Mouse (Mus musculus): Measurements from ENCODE around the gene Pou5f1. TPM values are rescaled to one million over a fixed set of nuclear protein-coding genes. Genes with fewer than 3 reads are reported as not detected.

Pou5f1 gene
- polyA plus RNA-seq, 1 experiment: 397 TPM

DNA sequence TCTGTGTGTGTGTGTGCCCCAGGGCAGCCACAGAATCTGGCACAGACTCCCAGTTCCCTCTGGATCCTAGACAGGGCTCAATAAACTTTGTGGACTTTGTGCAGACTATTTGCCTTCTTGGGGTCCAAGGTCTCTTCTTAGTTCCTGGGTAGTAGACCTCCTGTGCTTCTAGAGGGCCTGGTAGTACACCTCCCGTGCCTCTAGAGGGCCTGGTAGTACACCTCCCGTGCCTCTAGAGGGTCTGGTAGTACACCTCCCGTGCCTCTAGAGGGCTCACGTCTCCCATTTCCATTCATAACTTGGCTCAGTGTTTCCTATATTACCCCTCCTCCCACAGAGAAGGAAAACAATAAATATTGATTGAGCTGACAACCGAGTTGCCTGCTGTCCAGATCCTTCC is 51.0 kb downstream of the Pou5f1 start:
- H3K36me3 ChIP-seq (ENCODE audit: control insufficient read depth, insufficient read depth, low read length, poor library complexity, severe bottlenecking): no peaks in the 10 kb centered on the region
- H3K9me3 ChIP-seq (replicated peaks; ENCODE audit: control insufficient read depth, insufficient read depth, low read length, poor library complexity, severe bottlenecking): no peaks in the 10 kb centered on the region
- H3K27me3 ChIP-seq (ENCODE audit: control insufficient read depth, insufficient read depth, low read length, poor library complexity, severe bottlenecking): no peaks in the 10 kb centered on the region
- H3K4me1 ChIP-seq (ENCODE audit: control insufficient read depth, insufficient read depth, low read length): peaks cover 6% of the 10 kb centered on the region
- TF ChIP-seq EP300 (IDR thresholded peaks at IDR 0.05; ENCODE audit: insufficient read depth, low read depth, low read length) (no peak), CTCF (IDR thresholded peaks at IDR 0.05; ENCODE audit: low read depth, low read length) (peak; percentile 93), POLR2A (IDR thresholded peaks at IDR 0.05; ENCODE audit: insufficient read depth, low read length) (no peak)
- H3K4me3 ChIP-seq (ENCODE audit: low read depth, low read length): no peak overlapping the region
- H3K9ac ChIP-seq (ENCODE audit: low read depth, poor library complexity, severe bottlenecking): no peak overlapping the region
- no peak overlapping the region for H3K27ac ChIP-seq (ENCODE audit: insufficient read depth, low read length)

DNA sequence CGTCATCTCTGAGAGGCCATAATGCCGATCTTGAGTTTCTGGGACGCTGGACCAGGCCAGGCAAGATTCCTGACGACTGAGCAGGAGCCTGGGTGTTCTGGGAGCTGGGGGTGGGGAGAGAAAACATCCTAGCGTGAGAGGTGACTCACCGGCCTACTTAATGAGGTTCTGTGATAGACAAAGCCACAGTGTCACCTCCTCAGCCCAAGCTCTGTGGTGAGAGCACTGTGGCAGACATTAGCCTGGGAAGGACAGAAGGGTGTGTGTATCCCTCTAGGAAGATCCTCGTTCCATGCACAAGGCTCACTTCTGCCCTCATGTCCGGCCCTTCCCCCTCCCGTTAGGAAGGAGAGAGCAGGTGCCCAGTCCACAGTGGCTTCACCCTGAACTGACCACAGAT is 51.5 kb downstream of the Pou5f1 start:
- Histone ChIP-seq H3K36me3 (ENCODE audit: control insufficient read depth, insufficient read depth, low read length, poor library complexity, severe bottlenecking) (no peaks in the 10 kb centered on the region), H3K27me3 (ENCODE audit: control insufficient read depth, insufficient read depth, low read length, poor library complexity, severe bottlenecking) (no peaks in the 10 kb centered on the region), H3K9ac (ENCODE audit: low read depth, poor library complexity, severe bottlenecking) (no peak overlapping the region), H3K4me1 (ENCODE audit: control insufficient read depth, insufficient read depth, low read length) (peaks cover 6% of the 10 kb centered on the region), H3K4me3 (ENCODE audit: low read depth, low read length) (no peak overlapping the region), H3K9me3 (replicated peaks; ENCODE audit: control insufficient read depth, insufficient read depth, low read length, poor library complexity, severe bottlenecking) (no peaks in the 10 kb centered on the region), H3K27ac (ENCODE audit: insufficient read depth, low read length) (no peak overlapping the region)
- TF ChIP-seq CTCF (IDR thresholded peaks at IDR 0.05; ENCODE audit: low read depth, low read length) (no peak), POLR2A (IDR thresholded peaks at IDR 0.05; ENCODE audit: insufficient read depth, low read length) (no peak), EP300 (IDR thresholded peaks at IDR 0.05; ENCODE audit: insufficient read depth, low read depth, low read length) (no peak)

DNA sequence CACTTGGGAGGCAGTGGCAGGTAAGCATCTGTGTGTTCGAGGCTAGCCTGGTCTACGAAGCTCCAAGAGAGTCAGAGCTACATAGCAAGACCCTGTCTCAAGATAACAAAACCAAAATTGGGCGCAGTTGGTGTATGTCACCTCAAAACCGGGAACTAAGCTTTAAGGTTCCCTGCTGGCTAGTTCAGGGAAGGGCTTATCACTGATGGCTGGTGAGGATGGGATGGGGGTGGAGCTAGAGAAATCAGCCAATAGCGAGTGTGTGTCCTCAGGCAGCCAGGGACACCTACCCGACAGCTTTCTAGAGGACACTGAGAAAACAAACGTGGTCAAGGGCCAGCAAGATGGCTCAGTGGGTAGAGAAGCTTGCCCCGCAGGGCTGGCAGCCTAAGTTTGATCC is 52.4 kb downstream of the Pou5f1 start:
- Histone ChIP-seq H3K27me3 (ENCODE audit: control insufficient read depth, insufficient read depth, low read length, poor library complexity, severe bottlenecking) (no peaks in the 10 kb centered on the region), H3K9ac (ENCODE audit: low read depth, poor library complexity, severe bottlenecking) (no peak overlapping the region), H3K4me1 (ENCODE audit: control insufficient read depth, insufficient read depth, low read length) (peaks cover 6% of the 10 kb centered on the region), H3K36me3 (ENCODE audit: control insufficient read depth, insufficient read depth, low read length, poor library complexity, severe bottlenecking) (no peaks in the 10 kb centered on the region), H3K4me3 (ENCODE audit: low read depth, low read length) (no peak overlapping the region), H3K27ac (ENCODE audit: insufficient read depth, low read length) (no peak overlapping the region), H3K9me3 (replicated peaks; ENCODE audit: control insufficient read depth, insufficient read depth, low read length, poor library complexity, severe bottlenecking) (no peaks in the 10 kb centered on the region)
- TF ChIP-seq EP300 (IDR thresholded peaks at IDR 0.05; ENCODE audit: insufficient read depth, low read depth, low read length) (no peak), POLR2A (IDR thresholded peaks at IDR 0.05; ENCODE audit: insufficient read depth, low read length) (no peak), CTCF (IDR thresholded peaks at IDR 0.05; ENCODE audit: low read depth, low read length) (no peak)

Other genes with a start within 250 kb of the Pou5f1 start
- 19.8 and 23.1 TPM in 2 replicates for gene H2-D1, start 243.3 kb upstream of the Pou5f1 start, polyA plus RNA-seq (2011; ENCODE audit: insufficient read depth, insufficient read length, low read depth, missing spikeins)
- not detected in 2 replicates for gene H2-Q1, start 185.6 kb upstream of the Pou5f1 start, polyA plus RNA-seq (2011; ENCODE audit: insufficient read depth, insufficient read length, low read depth, missing spikeins)
- 5.6 and 5.8 TPM in 2 replicates for gene H2-Q2, start 163.8 kb upstream of the Pou5f1 start, polyA plus RNA-seq (2011; ENCODE audit: insufficient read depth, insufficient read length, low read depth, missing spikeins)
- 10.0 and 11.6 TPM in 2 replicates for gene H2-Q4, start 126.4 kb upstream of the Pou5f1 start, polyA plus RNA-seq (2011; ENCODE audit: insufficient read depth, insufficient read length, low read depth, missing spikeins)
- gene H2-Q6, start 81.2 kb upstream of the Pou5f1 start, polyA plus RNA-seq (2011; ENCODE audit: insufficient read depth, insufficient read length, low read depth, missing spikeins): 2.1 and 2.2 TPM in 2 replicates
- 4.9 and 5.0 TPM in 2 replicates for gene H2-Q7, start 66.9 kb upstream of the Pou5f1 start, polyA plus RNA-seq (2011; ENCODE audit: insufficient read depth, insufficient read length, low read depth, missing spikeins)
- 0.68 and 2.0 TPM in 2 replicates for gene H2-Q10, start 35.9 kb upstream of the Pou5f1 start, polyA plus RNA-seq (2011; ENCODE audit: insufficient read depth, insufficient read length, low read depth, missing spikeins)
- gene Tcf19, start 10.8 kb downstream of the Pou5f1 start, polyA plus RNA-seq (2011; ENCODE audit: insufficient read depth, insufficient read length, low read depth, missing spikeins): 4.0 and 5.2 TPM in 2 replicates
- gene Cchcr1, start 11.1 kb downstream of the Pou5f1 start, polyA plus RNA-seq (2011; ENCODE audit: insufficient read depth, insufficient read length, low read depth, missing spikeins): 13.4 and 15.3 TPM in 2 replicates
- 4.6 and 7.0 TPM in 2 replicates for gene Psors1c2, start 27.2 kb downstream of the Pou5f1 start, polyA plus RNA-seq (2011; ENCODE audit: insufficient read depth, insufficient read length, low read depth, missing spikeins)
- gene Cdsn, start 46.1 kb downstream of the Pou5f1 start, polyA plus RNA-seq (2011; ENCODE audit: insufficient read depth, insufficient read length, low read depth, missing spikeins): 0.33 TPM in 1 of 2 replicates, not detected in the other
- gene 2300002M23Rik, start 61.4 kb downstream of the Pou5f1 start, polyA plus RNA-seq (2011; ENCODE audit: insufficient read depth, insufficient read length, low read depth, missing spikeins): 0.46 TPM in 1 of 2 replicates, not detected in the other
- not detected in 2 replicates for gene Sfta2, start 95.5 kb downstream of the Pou5f1 start, polyA plus RNA-seq (2011; ENCODE audit: insufficient read depth, insufficient read length, low read depth, missing spikeins)
- not detected in 2 replicates for gene Gm9573, start 120.6 kb downstream of the Pou5f1 start, polyA plus RNA-seq (2011; ENCODE audit: insufficient read depth, insufficient read length, low read depth, missing spikeins)
- gene Mucl3, start 137.7 kb downstream of the Pou5f1 start, polyA plus RNA-seq (2011; ENCODE audit: insufficient read depth, insufficient read length, low read depth, missing spikeins): 1.3 and 2.5 TPM in 2 replicates
- 35.2 and 41.1 TPM in 2 replicates for gene Vars2, start 161.6 kb downstream of the Pou5f1 start, polyA plus RNA-seq (2011; ENCODE audit: insufficient read depth, insufficient read length, low read depth, missing spikeins)
- 80.7 and 105 TPM in 2 replicates for gene Gtf2h4, start 167.7 kb downstream of the Pou5f1 start, polyA plus RNA-seq (2011; ENCODE audit: insufficient read depth, insufficient read length, low read depth, missing spikeins)
- gene Ddr1, start 198.6 kb downstream of the Pou5f1 start, polyA plus RNA-seq (2011; ENCODE audit: insufficient read depth, insufficient read length, low read depth, missing spikeins): 59.8 and 61.6 TPM in 2 replicates

All from ES-Bruce4 (cell line).